Mouse (Mus musculus) adipocyte (in vitro differentiated cells): ENCODE measurements around the gene Ccser1.

ENCODE experiments used
- DNase-seq: peaks from one replicate; pipeline ENCODE4 v3.0.0-alpha.2; 2016; ENCODE audit warnings: low spot score

The Ccser1 gene

DNA sequence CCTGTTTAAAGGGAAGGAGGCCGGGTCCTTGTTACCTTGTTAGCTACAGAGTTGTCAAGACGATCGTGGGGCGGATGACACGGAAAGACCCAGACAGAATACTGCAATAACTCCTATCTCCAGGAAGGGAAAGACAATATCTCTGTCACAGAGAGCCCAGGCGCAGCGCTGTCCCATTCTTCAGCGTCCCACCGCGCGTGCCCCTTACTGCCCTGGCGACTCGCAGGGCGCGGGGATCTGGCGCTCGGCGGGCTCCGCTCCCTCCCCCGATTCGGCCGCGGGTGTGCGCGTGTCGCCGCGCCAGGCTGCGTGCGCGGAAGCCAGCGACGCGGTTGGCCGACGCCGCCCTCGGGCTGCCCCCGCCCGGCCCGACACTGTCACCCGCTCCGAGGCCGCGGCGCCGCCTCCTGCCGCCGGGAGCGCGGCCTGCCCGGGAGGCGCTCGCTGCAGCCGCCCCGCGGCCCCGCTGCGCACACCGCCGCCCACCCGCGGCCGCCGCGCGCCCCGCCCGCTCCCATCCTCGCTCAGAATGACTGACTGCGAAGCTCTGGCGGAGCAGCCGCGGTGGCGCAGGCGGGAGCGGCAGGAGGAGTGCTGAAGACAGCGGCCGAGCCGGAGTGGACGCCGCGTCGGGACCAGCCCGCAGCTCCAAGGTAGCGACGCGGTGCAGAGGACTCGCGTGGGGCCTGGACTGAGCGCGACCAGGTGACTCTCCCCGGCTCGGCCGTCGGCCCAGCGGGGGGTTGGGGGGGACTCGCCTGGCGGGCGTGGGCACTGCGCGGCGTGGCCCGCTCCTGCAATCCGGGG, at the start of gene Ccser1:
TSS of gene Ccser1 (plus strand) at position 376 of the 807 bp plus-strand sequence.
- no peak for DNase-seq

DNA sequence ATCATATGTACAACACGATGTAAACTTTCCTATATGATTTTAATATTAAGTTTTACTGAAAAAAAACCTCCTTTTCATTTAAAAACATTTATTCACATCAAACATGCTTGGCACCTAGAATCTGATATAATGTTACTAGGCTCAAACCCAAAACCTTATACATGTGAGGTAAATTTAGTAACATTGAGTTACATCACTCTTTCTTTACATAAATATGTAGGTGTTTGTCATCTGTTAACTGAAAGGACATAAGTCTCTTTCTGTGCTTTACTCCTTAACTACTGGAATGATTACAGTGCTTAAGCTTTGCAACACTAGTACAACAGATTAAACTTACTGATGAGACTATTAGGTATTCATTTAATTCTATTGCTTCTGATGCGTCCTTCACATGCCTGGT, 43.7 kb upstream of the Ccser1 start:
- no peak for DNase-seq

DNA sequence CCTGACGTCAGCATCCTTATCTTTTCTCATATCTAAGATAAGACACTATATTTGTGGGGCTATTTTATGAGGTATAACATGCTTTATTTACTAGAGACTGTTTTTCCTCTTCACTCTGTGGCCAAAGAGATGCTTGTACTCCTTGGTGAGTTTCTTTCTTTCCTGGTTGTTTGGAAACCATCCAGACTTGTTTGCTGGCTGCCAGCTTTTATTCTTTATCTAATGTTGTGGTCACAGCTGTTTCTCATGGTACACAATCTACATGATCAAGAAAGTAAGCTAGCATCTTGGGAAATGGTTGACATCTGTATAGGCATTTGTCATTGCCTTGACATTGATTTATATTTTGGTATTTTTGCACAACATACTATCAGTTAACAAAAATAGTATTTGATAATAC, 37.1 kb upstream of the Ccser1 start:
- DNase-seq, result no peak

DNA sequence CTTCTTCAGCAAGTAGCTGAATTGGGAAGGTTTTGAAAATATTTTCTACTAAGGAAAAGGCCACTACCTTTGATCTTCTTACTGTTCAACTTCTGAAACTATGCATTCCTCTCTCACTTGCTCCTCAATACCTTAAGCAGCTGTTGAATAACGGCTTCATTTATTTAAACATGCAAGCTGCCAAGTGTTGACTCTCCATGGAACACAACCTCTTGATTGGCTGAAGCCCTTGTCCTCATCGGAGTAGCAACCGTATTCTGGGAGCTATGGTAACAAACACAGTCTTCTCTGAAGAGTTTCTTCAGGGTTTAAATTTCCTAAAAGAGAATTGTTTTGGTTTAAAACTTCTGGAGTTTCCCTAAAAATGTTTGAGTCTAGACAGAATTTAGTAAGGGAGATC, 27.2 kb upstream of the Ccser1 start:
- no peak for DNase-seq

DNA sequence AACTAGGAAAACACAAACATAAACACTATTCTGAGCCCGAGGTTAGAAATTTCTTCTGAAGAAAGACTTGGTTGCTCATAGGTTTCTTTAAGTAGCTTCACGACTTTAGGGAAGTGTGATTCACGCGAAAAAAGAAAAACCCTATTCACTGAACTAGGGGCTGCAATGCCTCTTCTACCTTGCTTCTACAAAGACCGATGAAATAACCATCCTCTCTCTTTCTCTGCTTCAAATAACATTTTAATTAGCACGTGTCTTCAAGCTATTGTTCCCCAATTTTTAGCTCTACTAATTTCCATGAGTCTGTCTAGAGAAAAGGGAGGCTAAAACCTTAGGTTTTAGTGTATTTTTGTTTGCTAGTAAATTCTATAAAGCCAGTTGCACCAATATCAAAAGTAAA, 25.5 kb upstream of the Ccser1 start:
- DNase-seq, result no peak

DNA sequence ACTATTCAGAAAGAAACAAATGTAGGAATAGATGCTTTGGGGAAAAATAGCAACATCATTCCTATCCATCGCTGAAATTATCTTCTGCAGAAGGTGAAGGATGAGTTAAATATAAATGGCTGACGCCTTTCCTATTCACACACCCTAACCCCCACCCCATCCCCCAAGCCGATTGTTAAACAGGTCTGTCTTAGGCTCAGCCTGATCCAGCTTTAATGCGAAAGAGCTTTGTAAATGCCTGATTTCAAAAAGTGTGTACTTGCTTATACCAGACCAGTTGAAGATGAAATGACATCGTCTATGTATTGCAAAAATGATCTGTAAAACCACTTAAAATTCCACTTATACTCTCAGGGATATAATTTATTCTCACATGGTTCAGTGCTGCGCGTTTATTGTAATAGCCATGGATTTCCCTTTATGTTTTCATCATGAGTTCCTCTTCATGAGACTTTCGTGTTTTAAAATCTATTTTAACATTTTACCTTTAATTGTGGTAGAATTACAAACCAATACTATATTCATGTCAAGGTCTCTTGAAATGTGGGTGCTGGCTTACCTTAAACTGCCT, 25.0 kb upstream of the Ccser1 start:
- no peak for DNase-seq

DNA sequence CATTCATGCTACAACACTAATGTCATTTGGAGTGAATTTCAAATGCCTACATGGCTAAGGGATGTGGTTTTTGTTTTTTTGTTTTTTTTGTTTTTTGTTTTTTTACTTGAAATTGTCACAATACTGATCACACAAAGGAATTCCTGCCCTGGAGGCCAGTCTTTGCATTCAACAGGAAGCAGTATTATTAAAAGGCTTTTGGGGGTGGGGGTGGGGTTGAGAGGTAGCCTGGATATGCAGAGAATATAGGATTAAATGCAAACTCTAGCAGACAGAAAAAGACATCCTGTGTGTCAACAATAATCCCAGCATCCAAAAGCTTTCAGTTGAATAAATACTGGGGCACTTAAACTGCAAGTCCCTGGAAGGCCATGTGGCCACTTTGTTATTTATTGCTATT, 24.4 kb upstream of the Ccser1 start:
- no peak for DNase-seq

DNA sequence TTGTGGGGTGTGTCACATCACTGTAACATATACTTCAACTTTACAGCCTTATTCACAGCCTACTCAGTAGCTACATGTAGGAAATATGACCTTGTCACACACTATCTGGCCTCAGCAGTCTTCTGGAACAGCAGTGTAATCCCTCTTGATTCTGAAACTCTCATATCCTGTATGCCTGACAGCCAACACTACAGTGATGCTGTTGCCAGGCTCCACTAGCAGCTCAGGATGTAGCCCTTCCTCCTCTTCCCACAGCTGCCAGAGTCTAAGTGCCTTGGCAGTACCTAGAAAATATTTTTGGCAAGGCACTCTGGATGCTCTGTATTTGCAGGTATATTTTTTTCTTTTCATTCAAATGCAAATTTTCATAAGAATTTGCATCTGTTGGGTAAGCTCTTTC, 18.0 kb upstream of the Ccser1 start:
- no peak for DNase-seq

DNA sequence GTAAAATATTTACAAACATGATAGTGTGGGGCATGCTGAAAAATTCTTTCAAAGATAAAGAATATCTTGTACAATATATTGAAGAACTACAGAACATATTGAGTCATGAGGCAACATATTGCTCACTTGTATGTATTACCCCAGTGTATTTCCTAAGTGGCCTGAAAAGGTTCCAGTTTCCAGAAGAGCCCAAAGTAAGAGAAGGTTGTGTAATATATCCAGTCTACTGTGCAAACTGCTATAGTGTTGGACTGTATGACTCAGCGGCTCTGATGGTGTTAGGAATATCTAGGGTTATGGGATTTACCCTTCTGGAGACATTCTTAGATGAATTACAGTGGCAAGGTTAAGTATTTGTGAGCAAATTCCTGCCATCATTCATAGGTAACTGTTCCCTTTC, 13.2 kb upstream of the Ccser1 start:
- peak; percentile 55 for DNase-seq

DNA sequence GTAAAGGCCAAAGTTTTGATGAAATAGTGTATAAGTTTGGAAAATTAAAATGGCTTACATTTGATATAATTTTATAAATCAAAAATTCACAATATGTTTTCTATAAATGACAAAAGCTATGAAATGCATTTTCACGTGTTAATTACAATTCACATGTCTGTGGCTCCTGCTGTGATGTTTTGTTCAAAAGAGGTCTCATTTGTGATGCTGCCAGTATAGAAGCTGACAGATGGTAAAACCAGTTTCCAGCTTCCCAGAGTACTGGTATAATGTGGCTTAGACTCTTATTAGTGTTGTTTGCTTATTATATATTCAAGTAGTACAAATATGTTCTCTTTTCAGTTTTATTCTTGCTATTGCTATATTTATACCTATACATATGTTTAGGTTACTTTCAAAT, 4.0 kb upstream of the Ccser1 start:
- DNase-seq, result no peak

DNA sequence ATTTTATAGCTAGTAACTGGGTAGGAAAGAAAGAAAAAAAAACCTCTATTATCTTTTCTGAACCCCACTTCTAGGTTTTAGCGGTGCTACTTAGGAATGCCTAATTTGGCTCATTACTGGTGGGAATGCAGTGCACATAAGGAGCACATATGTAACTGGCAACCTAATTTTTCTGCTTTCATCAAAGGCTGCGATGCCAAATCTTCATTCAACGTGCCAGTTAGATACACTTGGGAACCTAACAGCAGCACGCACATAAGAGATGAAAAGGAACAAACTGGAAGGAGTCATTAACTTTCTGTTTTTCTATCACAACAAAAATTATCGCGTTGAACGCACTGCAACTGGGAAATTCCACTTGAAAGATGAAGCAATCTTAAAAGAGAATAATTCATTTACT, 2.6 kb upstream of the Ccser1 start:
- no peak for DNase-seq

DNA sequence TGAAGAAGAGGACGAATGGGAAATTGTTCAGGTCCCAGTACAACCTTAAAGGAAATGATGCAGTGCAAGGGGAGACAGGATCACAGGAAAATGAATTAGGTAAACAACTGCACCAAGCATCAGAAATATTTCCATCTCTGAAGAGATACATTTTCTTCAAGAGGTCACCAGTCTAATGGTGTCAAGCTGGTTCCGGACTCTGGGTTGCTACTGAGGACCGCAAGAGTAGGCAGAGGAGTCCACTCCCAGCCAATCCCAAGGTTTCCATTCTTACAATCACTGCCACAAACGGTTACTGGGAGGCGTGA, 529 bp upstream of the Ccser1 start:
- DNase-seq, result no peak

DNA sequence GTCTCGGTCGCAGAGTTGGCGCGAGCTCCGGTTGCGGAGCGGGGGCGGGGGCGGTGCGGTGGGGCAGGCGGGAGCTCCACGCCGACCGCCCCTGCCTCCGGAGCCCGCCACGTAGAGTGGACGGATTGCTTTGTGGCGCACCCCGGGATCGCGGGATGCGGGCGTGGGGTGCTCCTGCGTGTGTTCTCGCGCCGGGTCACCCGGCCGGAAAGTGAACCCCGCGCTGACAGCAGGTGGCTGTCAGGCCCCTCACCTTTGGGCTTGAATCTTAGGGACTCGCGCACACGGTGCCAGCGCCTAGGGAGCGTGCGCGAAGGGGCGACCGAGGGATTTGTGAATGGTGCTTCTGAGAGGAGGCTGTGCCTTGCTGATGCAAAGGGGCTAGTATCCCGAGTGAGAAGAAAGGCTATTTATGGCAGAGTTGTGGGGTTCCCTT, 650 bp downstream of the Ccser1 start:
- DNase-seq, result no peak

DNA sequence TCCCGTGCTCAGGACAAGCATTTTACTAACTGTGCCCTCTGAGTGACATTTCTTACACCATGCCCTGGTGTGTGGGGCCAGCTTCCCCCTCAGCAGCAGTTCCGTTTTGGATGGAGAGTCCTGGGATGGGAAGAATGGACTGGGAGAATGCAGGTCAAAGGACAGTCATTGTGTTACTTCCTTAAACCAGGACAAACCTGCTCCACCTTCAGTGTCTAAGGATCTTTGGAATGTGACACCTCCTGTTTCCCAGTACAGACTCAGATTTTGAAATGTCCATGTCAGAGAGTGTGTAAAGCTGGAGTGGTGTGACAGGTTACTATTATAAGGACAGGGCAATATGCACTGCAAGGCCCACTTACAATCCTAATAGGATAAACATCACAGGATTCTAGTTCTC, 8.9 kb downstream of the Ccser1 start:
- no peak for DNase-seq

DNA sequence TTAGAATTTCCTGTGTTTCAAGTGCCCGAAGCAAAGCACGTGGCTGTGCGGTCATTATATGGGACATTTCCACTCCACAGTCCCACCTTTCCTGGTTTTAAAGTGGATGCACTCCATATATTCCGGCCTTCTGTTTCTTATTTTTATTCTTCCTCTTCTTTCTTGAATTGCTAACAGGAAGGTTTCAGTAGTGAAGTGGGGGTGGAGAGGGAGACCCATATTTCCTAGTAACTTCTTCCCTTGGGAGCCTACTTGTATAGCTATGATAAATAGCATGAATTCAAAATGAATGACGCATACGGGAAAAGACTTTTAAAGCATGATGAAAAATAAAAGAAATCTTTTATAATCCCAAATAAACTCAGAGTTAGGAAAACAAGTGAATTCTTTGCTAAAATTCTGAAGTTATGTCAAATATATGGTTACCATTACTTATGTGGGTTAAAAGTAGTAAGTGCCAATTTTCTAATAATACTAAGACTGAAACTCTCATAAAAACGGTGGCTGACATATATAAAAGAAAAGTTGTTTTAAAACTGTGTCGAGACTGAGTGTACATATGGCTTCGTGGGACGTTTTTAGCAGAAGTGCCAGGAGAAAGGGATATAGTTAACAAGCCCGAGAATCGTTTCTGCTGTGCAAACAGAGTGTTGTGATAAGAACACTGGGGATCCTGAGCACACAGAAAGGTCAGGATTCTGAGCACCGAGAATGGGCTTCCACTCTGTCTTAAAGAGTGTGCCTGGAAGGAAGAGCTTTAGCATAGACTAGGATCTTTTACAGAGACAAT, 11.7 kb downstream of the Ccser1 start:
- no peak for DNase-seq

DNA sequence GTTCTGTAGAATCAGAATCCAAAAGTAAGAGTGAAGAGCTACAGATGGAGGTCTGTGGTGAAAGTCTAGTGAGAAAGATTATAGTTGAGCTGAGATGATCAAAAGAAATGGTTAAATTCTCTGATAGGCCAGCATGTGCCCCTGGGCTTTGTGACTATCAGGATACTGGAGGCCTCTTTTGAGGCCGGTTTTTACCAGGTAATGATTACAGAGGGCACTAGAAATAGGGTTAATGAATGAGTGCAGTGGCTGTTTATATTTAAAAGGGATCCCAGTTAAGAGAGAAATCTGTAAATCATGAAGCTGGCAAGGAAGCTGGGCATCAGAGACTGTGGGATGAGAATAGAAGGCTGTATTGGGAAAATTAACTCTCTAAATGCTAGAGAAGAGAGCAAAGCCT, 23.2 kb downstream of the Ccser1 start:
- DNase-seq, result no peak

DNA sequence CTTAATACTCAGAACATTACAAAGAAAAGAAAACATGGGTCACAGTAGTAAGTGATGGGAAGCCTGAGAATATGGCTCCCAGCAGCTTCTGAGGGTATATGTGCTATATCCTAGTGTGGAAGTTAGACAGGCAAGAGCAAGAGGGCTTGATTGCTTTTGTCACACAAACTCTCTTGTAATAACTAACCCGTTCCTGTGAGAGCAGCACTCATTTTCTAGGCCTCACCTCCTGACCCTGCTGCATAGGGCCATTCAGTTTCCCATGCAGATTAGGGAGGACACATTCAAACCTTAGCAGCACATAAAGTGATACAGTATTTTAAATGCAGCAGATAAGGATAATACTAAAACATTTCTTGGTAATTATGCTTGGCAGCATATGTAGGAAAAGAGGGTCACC, 25.9 kb downstream of the Ccser1 start:
- DNase-seq, result no peak

DNA sequence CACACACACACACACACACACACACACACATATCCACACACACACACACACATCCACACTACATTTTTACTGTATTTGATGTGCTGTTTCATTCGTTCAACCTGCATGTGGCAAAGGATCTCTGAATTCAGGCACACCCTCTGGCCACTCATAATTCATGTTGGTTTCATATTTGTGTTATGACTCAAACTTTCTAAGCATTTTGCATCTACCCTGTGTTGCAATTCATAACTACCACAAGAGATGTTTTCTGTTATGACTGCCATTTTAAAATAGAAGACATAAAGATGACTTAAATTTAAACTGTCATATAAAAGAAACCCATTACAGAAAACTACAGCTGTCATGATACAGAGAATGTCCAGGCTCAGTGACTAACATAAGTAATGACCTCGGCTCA, 26.5 kb downstream of the Ccser1 start:
- no peak for DNase-seq

DNA sequence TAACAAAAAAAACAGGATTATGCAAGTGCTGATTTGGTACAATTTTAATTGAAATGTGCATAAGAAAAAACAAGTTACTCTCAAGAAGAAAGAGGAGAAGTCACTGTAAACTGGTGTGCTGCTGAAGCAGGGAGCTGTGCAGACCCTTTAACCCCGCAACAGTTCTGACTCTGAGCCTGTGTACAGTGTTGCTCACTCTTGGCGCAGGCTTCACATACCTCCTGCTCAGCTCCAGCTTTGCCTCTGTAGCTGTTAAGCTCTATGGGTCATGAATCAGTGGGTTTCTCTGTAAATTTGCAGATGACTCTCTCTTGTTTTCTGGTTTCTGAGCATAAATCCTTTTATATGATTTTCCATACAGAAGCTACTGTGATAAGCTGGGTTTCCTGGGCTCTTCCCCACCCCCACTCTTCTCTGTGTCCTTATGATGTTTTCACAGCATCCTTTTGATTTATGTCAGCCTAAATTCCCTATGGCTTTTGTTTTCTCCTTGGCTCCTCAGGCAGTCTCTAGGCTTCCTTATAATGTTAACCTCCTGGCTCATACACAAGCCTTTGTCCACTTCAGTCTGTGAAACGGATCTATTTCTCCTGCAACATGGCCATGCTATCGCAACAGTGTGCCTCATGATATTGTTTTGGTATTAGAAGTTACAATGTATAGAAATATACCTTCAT, 30.1 kb downstream of the Ccser1 start:
- DNase-seq, result no peak

DNA sequence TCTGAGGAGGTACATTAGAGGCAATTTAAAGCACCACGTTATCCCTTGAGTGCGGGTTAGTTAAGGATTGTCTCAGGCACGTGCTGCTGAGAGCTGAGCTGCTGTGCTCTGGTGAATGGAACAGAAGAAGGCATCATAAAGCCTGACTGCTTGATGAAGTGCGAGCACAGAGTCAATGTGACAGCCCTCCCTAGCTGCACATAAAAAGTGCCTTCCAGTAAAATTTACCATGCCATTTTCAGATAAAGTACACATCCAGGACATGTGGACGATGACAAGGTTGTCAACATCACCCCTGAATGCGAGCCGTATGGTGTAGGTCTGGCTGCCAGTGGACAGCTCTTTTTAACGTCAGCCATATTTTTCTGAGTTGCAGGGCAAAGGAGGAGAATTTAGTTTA, 35.6 kb downstream of the Ccser1 start:
- no peak for DNase-seq

DNA sequence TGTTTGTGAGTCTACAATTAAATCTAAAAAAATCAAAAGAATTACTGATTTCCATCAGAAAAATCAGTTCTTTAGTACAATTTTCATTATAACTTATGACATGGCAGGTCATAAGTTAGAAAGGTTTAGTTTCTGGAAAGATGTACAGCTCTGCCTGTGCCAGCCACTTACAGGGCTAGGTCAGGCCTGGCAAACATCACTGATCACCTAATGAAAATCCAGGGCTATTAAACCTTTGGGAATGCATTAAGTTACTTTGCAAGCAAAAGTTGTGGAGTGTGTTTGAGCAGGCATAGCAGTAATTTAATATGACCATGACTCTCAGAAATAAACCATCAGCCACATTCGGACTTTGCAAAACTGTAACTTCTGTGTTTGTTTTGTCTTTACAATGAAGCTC, 36.4 kb downstream of the Ccser1 start:
- no peak for DNase-seq

DNA sequence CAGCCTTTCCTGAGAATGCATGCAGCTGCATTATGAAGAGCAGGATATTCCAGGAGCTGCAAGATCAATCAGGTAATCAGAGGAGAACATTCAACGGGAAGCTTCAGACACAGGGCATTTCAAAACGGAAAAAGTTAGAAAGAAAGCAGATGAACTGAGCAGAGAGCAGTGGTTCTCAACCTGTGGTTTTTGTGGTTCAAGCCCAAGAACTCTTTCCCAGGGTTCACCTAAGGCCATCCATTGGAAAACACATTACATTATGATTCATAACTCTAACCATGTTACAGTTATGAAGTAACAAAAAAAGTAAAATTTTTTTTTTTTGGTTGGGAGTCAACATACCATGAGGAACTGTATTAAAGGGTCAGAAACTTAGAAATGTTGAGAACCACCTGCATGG, 37.6 kb downstream of the Ccser1 start:
- no peak for DNase-seq

DNA sequence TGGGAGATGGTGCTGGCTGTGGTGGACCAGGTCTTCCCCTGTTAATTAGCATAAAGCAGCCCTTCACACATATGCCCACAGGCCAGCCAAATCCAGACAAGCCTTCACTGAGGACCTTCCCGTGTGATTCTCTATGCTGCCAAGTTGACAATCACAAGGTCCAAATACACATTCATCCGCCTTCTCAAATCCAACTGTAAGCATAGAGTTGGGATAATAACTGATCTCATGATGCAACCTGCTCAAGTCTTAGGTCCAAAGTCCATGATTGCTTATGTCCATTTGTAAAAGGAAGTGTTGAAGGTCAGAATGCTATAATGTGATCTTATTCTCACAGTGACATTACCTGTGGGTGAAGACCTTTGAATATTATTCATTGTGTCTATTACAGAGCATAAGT, 43.4 kb downstream of the Ccser1 start:
- no peak for DNase-seq
